Mouse (Mus musculus) liver, adult 2 months (tissue): ENCODE measurements around the gene B020011L13Rik. TPM values are rescaled to one million over a fixed set of nuclear protein-coding genes. Genes with fewer than 3 reads are reported as not detected.
"Not testable (repeated sequence)": the region's sequence is repeated elsewhere in the genome, so short reads cannot be mapped to it uniquely, and the experiment has no call there.

Experiments used
- DNase-seq: peaks from one replicate; pipeline ENCODE4 v3.0.0-alpha.2; 2011; ENCODE audit warnings: low read depth, low spot score; ENCODE audit errors: extremely low read depth
- H3K27ac ChIP-seq: fragments of 200-500 bp; replicated peaks from 2 replicates; pipeline ENCODE4 v1.5.1; 2012; ENCODE audit warnings: low read depth, mild to moderate bottlenecking, control low read depth, inconsistent platforms, low read length; ENCODE audit not compliant: insufficient read depth
- H3K27me3 ChIP-seq: fragments of 200-500 bp; 2 replicates; pipeline ENCODE4 v1.6.1; 2012; ENCODE audit warnings: mild to moderate bottlenecking, moderate library complexity, low read length, inconsistent platforms; ENCODE audit not compliant: control insufficient read depth, insufficient read depth
- H3K36me3 ChIP-seq: fragments of 200-500 bp; 2 replicates; pipeline ENCODE4 v1.6.1; 2012; ENCODE audit warnings: low read length, inconsistent platforms; ENCODE audit not compliant: control insufficient read depth, insufficient read depth
- H3K4me1 ChIP-seq: fragments of 200-500 bp; 2 replicates; pipeline ENCODE4 v1.6.1; 2011; ENCODE audit warnings: low read length; ENCODE audit not compliant: control insufficient read depth, insufficient read depth
- H3K4me3 ChIP-seq: fragments of 200-500 bp; 2 replicates; pipeline ENCODE4 v1.5.1; 2011; ENCODE audit warnings: low read depth, mild to moderate bottlenecking, control low read depth, low read length, moderate library complexity; ENCODE audit not compliant: insufficient read depth
- H3K79me2 ChIP-seq: fragments of 200-500 bp; 2 replicates; pipeline ENCODE4 v1.6.1; 2012; ENCODE audit warnings: inconsistent platforms, mild to moderate bottlenecking, low read length, moderate library complexity; ENCODE audit not compliant: control insufficient read depth, insufficient read depth
- H3K9ac ChIP-seq: fragments of 200-500 bp; 2 replicates; pipeline ENCODE4 v1.6.1; 2012; ENCODE audit warnings: low read depth, mild to moderate bottlenecking, control low read depth, inconsistent platforms, low read length
- WGBS: fragments of 180-500 bp; shearing (Covaris S2); methylation state at CpG from one replicate; pipeline ENCODE4 v1.1.7; 2018; 5-methylcytosine and 5-hydroxymethylcytosine counted together
- polyA plus RNA-seq: library from polyadenylated mRNA; depleted of rRNA; stranded (reverse); fragments of >200 nt; gene quantifications from 2 replicates; pipeline ENCODE4 v1.2.3, GENCODE M21; 2012; rRNA removed
- total RNA-seq: library from RNA; depleted of rRNA; stranded (reverse); fragments of >200 nt; gene quantifications from 2 replicates; pipeline ENCODE4 v1.2.3, GENCODE M21; 2014; rRNA removed

The B020011L13Rik gene
- total RNA-seq (not detected in 2 replicates), polyA plus RNA-seq (not detected in 2 replicates)

DNA sequence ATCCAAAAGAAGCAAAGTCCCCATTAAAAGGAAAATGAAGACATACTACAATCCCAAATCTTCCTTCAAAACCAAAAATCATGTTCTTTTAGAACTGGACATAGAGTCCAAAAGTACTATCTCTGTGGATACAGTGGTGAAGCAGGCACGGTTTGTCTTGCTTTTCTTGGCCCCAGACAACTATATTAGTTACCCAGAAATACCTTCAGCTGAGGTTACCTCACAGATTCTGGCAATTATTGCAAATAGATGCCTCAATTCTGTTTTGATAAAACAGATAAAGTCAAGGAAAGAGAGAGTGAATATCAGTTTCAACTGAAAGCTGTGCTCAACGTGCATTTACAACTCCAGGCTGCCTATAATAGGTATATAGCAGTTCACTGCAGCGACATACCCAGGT, at the start of gene B020011L13Rik:
Gene B020011L13Rik (plus strand): TSS at position 301 of the 400 bp plus-strand sequence.
- DNase-seq, H3K36me3 ChIP-seq: not testable (repeated sequence)
- 53% methylated on average over 3 of the region's 3 CpGs for WGBS

DNA sequence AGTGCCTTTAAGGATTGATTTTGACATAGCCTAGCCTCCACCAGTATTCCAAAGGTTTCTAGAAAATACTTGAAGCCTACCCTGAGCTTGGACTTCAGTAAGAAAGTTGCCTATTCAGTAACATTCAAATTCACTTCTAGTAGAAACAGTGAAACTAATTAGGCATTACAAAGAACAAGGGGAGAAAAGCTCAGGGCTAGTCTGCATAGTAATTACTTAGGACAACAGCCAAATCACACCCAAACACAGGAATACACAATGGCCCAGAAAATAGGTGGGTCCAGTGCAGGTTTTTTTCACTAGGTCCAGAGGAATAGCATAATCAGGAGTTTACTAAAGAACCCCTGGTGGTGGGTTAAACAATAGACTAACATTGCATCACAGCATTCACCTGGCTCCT, 35.3 kb downstream of the B020011L13Rik start:
- DNase-seq, H3K79me2 ChIP-seq, H3K36me3 ChIP-seq, H3K4me3 ChIP-seq, H3K9ac ChIP-seq, H3K4me1 ChIP-seq, H3K27ac ChIP-seq, H3K27me3 ChIP-seq: not testable (repeated sequence)

More for the DNA sequence above, at the start of gene B020011L13Rik:
- H3K4me1 ChIP-seq, H3K27me3 ChIP-seq, H3K27ac ChIP-seq, H3K79me2 ChIP-seq, H3K4me3 ChIP-seq, H3K9ac ChIP-seq: not testable (repeated sequence)

DNA sequence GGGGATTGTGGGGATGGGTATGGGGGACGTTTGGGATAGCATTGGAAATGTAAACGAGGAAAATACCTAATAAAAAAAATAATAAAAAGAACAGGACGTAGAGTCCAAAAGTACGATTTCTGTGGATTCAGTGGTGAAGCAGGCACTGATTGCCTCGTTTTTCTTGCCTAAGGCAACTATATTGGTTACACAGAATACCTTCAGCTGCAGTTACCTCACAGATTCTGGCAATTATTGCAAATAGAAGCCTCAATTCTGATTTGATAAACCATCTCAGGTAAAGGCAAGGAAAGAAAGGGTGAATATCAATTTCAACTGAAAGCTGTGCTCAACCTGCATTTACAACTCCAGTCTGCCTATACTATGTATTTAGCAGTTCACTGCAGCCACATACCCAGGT, 48.8 kb downstream of the B020011L13Rik start, which contains the start of gene Gm28360:
Gene Gm28360 (plus strand): TSS at position 301 of the 400 bp plus-strand sequence.
- DNase-seq, H3K9ac ChIP-seq, H3K4me3 ChIP-seq, H3K4me1 ChIP-seq, H3K27ac ChIP-seq, H3K79me2 ChIP-seq, H3K36me3 ChIP-seq, H3K27me3 ChIP-seq: not testable (repeated sequence)
- WGBS = 55% methylated on average over 5 of the region's 5 CpGs

DNA sequence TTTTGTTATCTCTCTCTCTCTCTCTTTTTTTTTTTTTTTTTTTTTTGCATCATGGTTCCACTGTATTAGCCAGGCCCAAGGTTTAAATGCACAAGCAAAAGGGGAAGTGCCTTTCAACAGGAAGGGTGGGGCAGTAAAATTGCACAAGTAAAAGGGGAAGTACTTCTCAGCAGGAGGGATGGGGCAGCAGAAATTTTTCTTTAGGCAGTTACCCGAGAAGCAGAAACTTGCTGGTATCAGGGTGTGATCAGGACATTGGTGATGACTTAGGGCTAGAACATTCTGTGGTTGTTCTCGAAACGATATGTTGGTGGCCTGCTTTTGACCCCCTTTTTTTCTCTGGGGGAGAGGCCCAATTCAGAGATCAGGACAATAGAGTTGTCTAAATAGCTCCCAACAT, 70.8 kb downstream of the B020011L13Rik start:
- H3K27ac ChIP-seq, H3K4me3 ChIP-seq, H3K27me3 ChIP-seq, H3K79me2 ChIP-seq, H3K9ac ChIP-seq, H3K36me3 ChIP-seq, DNase-seq, H3K4me1 ChIP-seq: not testable (repeated sequence)
- WGBS = 78% methylated on average over 3 of the region's 3 CpGs

Other genes starting within 250 kb of the B020011L13Rik start
- not detected in 2 replicates for gene Gm28363, start 84.0 kb upstream of the B020011L13Rik start, total RNA-seq
- not detected in 2 replicates for gene Gm28363, start 84.0 kb upstream of the B020011L13Rik start, polyA plus RNA-seq
- not detected in 2 replicates for gene Gm28360, start 48.9 kb downstream of the B020011L13Rik start, total RNA-seq
- not detected in 2 replicates for gene Gm28360, start 48.9 kb downstream of the B020011L13Rik start, polyA plus RNA-seq
- gene Gm28168, start 146.9 kb downstream of the B020011L13Rik start, total RNA-seq = not detected in 2 replicates
- gene Gm28168, start 146.9 kb downstream of the B020011L13Rik start, polyA plus RNA-seq = not detected in 2 replicates
- gene Gm7145, start 184.8 kb downstream of the B020011L13Rik start, total RNA-seq = not detected in 2 replicates
- gene Gm7145, start 184.8 kb downstream of the B020011L13Rik start, polyA plus RNA-seq = not detected in 2 replicates